Mouse (Mus musculus) liver, embryonic 16.5 days (tissue): ENCODE results near the gene Ctu2. TPM values are rescaled to one million over a fixed set of nuclear protein-coding genes. Genes with fewer than 3 reads are reported as not detected.

ENCODE experiments used
- ATAC-seq: fragments of 200-750 bp; cut with Nextera tagmentation; 2 replicates; pipeline ENCODE4 v1.8.0; 2017; ENCODE audit warnings: low read depth, mild to moderate bottlenecking, moderate number of reproducible peaks, moderate library complexity
- H3K27ac ChIP-seq: fragments of 300-500 bp; sonication (generic); 2 replicates; pipeline ENCODE4 v1.5.1; 2014; ENCODE audit warnings: mild to moderate bottlenecking, low read length
- H3K27me3 ChIP-seq: fragments of 300-500 bp; sonication (generic); 2 replicates; pipeline ENCODE4 v1.6.1; 2014; ENCODE audit warnings: low read depth, low read length, mixed read lengths; ENCODE audit not compliant: control insufficient read depth, insufficient read depth
- H3K36me3 ChIP-seq: fragments of 300-500 bp; sonication (generic); 2 replicates; pipeline ENCODE4 v1.6.1; 2014; ENCODE audit warnings: mild to moderate bottlenecking; ENCODE audit not compliant: control insufficient read depth, insufficient read depth
- H3K4me1 ChIP-seq: fragments of 300-500 bp; sonication (generic); 2 replicates; pipeline ENCODE4 v1.6.1; 2014; ENCODE audit warnings: low read depth, low read length, mixed read lengths; ENCODE audit not compliant: control insufficient read depth
- H3K4me2 ChIP-seq: fragments of 300-500 bp; sonication (generic); 2 replicates; pipeline ENCODE4 v1.6.1; 2014; ENCODE audit warnings: low read depth, low read length, mixed read lengths
- H3K4me3 ChIP-seq: fragments of 300-500 bp; sonication (generic); 2 replicates; pipeline ENCODE4 v1.5.1; 2014; ENCODE audit warnings: low read depth, mild to moderate bottlenecking, low read length
- H3K9ac ChIP-seq: fragments of 300-500 bp; sonication (generic); 2 replicates; pipeline ENCODE4 v1.6.1; 2014; ENCODE audit warnings: low read depth, low read length
- H3K9me3 ChIP-seq: fragments of 300-500 bp; sonication (generic); replicated peaks from 2 replicates; pipeline ENCODE4 v1.6.1; 2016; ENCODE audit warnings: low read length; ENCODE audit not compliant: control insufficient read depth
- WGBS: fragments of 180-500 bp; shearing (Covaris S2); extraction: QIAGEN DNeasy Blood & Tissue Kit; methylation state at CpG from one replicate; pipeline ENCODE4 v1.1.7; 2014; ENCODE audit not compliant: insufficient replicate concordance; 5-methylcytosine and 5-hydroxymethylcytosine counted together
- polyA plus RNA-seq: library from polyadenylated mRNA; unstranded; fragments of >200 nt; fragmentation: Nextera tagmentation; extraction: Ambion mirVana; gene quantifications from 2 replicates; pipeline ENCODE4 v1.2.1, GENCODE M21; 2015

Gene Ctu2
- polyA plus RNA-seq: 9.6 and 12.7 TPM in 2 replicates

GRCm38 (mm10) chr8:122475580-122476320 lies at the start of gene Ctu2, which contains the start of gene Rnf166:
Gene Ctu2 (plus strand): TSS chr8:122476143.
Gene Rnf166 (minus strand): TSS chr8:122476064.
- Histone ChIP-seq H3K4me3 (peak within 1 kb of the TSS; percentile 73), H3K9ac (peak within 1 kb of the TSS; percentile 74), H3K9me3 (no peaks in the 10 kb centered on the region), H3K27ac (peak within 1 kb of the TSS; percentile 10), H3K27me3 (no peaks in the 10 kb centered on the region), H3K4me2 (peak within 1 kb of the TSS; percentile 83), H3K4me1 (peaks cover 24% of the 10 kb centered on the region), H3K36me3 (peaks cover 13% of the 10 kb centered on the region)
- WGBS: under 1% methylated on average over 93 of the region's 103 CpGs
- peak; percentile 87 for ATAC-seq

GRCm38 (mm10) chr8:122426145-122426544 lies 49.8 kb upstream of the Ctu2 start:
- Histone ChIP-seq H3K4me2 (no peak overlapping the region), H3K9ac (no peak overlapping the region), H3K4me1 (peaks cover 4% of the 10 kb centered on the region), H3K36me3 (no peaks in the 10 kb centered on the region), H3K27ac (no peak overlapping the region), H3K4me3 (no peak overlapping the region), H3K9me3 (no peaks in the 10 kb centered on the region), H3K27me3 (no peaks in the 10 kb centered on the region)
- 49% methylated on average over 9 of the region's 9 CpGs for WGBS
- no peak; the same call in 1 of the 2 replicates for ATAC-seq

- Histone ChIP-seq H3K36me3 (no peaks in the 10 kb centered on the region), H3K4me2 (no peak overlapping the region), H3K9ac (no peak overlapping the region), H3K4me1 (peaks cover 11% of the 10 kb centered on the region), H3K9me3 (no peaks in the 10 kb centered on the region), H3K27me3 (peaks cover 4% of the 10 kb centered on the region; the same call in 1 of the 2 replicates), H3K4me3 (no peak overlapping the region), H3K27ac (no peak overlapping the region)
- 75% methylated on average over 7 of the region's 7 CpGs for WGBS
- ATAC-seq: no peak
These were observed 48.3 kb upstream of the Ctu2 start for GRCm38 (mm10) chr8:122427607-122428006.

GRCm38 (mm10) chr8:122428163-122428562 lies 47.8 kb upstream of the Ctu2 start:
- no peak overlapping the region for H3K4me2 ChIP-seq
- no peak overlapping the region for H3K9ac ChIP-seq
- H3K36me3 ChIP-seq: no peaks in the 10 kb centered on the region
- ATAC-seq: no peak
- WGBS: 49% methylated on average over 9 of the region's 9 CpGs
- H3K27ac ChIP-seq: no peak overlapping the region
- H3K9me3 ChIP-seq: no peaks in the 10 kb centered on the region
- no peak overlapping the region for H3K4me3 ChIP-seq
- peaks cover 7% of the 10 kb centered on the region for H3K27me3 ChIP-seq
- H3K4me1 ChIP-seq: peaks cover 16% of the 10 kb centered on the region

GRCm38 (mm10) chr8:122430058-122430636 lies 45.8 kb upstream of the Ctu2 start:
- WGBS: 46% methylated on average over 10 of the region's 10 CpGs
- Histone ChIP-seq H3K36me3 (no peaks in the 10 kb centered on the region), H3K4me2 (no peak overlapping the region; the same call in 1 of the 2 replicates), H3K9ac (0 out of 2 replicates have a peak overlapping the region, but pooled peaks have one; percentile 5), H3K27me3 (peaks cover 7% of the 10 kb centered on the region), H3K27ac (peak overlapping the region; percentile 62), H3K4me1 (peaks cover 20% of the 10 kb centered on the region), H3K4me3 (no peak overlapping the region), H3K9me3 (no peaks in the 10 kb centered on the region; the same call in 1 of the 2 replicates)
- peak; percentile 27; the same call in 1 of the 2 replicates for ATAC-seq

- 0 out of 2 replicates have a peak, but pooled peaks have one; percentile 11 for ATAC-seq
- peak overlapping the region; percentile 62 for H3K27ac ChIP-seq
- no peak overlapping the region for H3K4me3 ChIP-seq
- 41% methylated on average over 3 of the region's 3 CpGs for WGBS
- H3K9me3 ChIP-seq: peaks cover 2% of the 10 kb centered on the region
- peak overlapping the region; percentile 79 for H3K4me2 ChIP-seq
- peaks cover 20% of the 10 kb centered on the region for H3K4me1 ChIP-seq
- H3K27me3 ChIP-seq: peaks cover 7% of the 10 kb centered on the region
- H3K9ac ChIP-seq: 0 out of 2 replicates have a peak overlapping the region, but pooled peaks have one; percentile 9
- peaks cover 4% of the 10 kb centered on the region; the same call in 1 of the 2 replicates for H3K36me3 ChIP-seq
These were observed 45.3 kb upstream of the Ctu2 start for GRCm38 (mm10) chr8:122430646-122431045.

- Histone ChIP-seq H3K4me1 (peaks cover 20% of the 10 kb centered on the region), H3K4me3 (peak overlapping the region; percentile 63), H3K27me3 (peaks cover 7% of the 10 kb centered on the region), H3K9ac (peak overlapping the region; percentile 61), H3K4me2 (peak overlapping the region; percentile 79), H3K27ac (peak overlapping the region; percentile 83), H3K36me3 (peaks cover 4% of the 10 kb centered on the region; the same call in 1 of the 2 replicates), H3K9me3 (peaks cover 2% of the 10 kb centered on the region)
- ATAC-seq: no peak
- 20% methylated on average over 18 of the region's 18 CpGs for WGBS
These were observed 44.1 kb upstream of the Ctu2 start for GRCm38 (mm10) chr8:122431694-122432442.

GRCm38 (mm10) chr8:122432443-122433268 lies 43.3 kb upstream of the Ctu2 start, which contains the start of gene Cyba:
Gene Cyba (minus strand): TSS chr8:122432930.
- Histone ChIP-seq H3K27ac (peak within 1 kb of the TSS; percentile 83), H3K4me1 (peaks cover 20% of the 10 kb centered on the region), H3K9me3 (peaks cover 2% of the 10 kb centered on the region), H3K36me3 (peaks cover 4% of the 10 kb centered on the region; the same call in 1 of the 2 replicates), H3K27me3 (peaks cover 7% of the 10 kb centered on the region), H3K4me3 (peak within 1 kb of the TSS; percentile 63), H3K4me2 (peak within 1 kb of the TSS; percentile 79), H3K9ac (peak within 1 kb of the TSS; percentile 61)
- peak; percentile 73 for ATAC-seq
- 2% methylated on average over 45 of the region's 45 CpGs for WGBS
